Mouse (Mus musculus) spleen, postnatal 14 days (tissue): ENCODE measurements around the gene Chd5.

Source experiments
- DNase-seq, 2 experiments: peaks; one replicate each; pipeline ENCODE4 v3.0.0; 2021 to 2022; ENCODE audit warnings: low spot score in 2 of 2

Gene Chd5

GRCm38 (mm10) chr4:152317631-152318033 is 20.8 kb upstream of the Chd5 start:
- DNase-seq: no peak

DNA sequence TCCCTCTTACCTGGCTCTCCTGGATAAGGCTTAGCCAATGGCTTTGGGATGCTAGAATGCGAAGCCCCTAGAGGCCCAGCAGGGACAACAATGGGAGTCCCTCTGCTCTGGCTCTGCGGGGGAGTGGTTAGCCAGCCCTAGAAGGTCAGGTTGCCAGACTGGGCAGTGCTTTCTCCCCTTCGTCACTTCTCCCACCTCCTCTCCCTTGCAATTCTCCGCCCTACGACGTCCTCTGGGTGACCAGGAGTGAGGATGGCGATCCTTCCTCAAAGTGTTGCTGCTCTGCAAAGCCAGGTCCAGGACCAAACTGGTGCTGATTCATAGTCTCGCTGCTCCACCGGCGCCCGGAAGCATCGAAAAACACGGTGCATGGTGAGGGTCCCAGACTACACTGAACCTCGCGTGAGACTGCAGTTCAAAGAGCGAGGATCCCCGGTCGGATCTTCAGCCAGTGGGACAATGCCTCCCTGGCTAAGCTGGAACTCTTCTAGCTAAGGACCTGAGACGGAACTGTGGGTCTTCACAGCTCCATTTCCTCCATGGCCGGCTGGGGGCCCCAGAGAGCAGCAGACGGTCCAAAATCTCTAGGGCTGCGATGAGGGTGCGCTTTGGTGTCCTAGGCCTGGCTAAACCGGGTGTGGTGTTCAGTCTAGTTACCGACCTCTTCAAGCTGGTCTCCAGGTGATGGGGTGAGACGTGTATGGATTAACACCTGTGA is 19.8 kb upstream of the Chd5 start, which contains the start of gene Rnf207:
Rnf207 (minus strand) TSS at position 477 of the 718 bp plus-strand sequence.
- peak in 1 of 2 experiments; percentile 36 for DNase-seq

DNA sequence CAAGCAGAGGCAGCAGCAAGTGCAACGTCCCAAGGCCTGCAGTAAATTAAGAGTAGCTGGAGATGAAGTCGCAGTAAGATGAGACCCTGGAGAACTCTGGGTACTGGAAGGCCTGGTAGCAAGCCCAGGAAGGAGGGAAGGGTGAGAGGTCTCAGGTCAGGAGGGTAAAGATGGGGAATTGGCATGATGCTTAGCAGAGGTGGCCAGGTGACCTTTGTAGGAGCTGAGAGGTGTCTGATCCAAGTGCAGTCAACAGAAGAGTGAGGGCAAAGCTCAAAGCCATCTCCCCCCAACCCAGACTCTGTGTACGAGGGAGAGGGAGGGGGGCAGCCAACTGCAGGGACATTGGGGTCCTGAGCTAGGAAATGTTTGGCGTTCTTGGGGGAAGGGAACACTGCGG is 17.0 kb upstream of the Chd5 start:
- DNase-seq: no peak

DNA sequence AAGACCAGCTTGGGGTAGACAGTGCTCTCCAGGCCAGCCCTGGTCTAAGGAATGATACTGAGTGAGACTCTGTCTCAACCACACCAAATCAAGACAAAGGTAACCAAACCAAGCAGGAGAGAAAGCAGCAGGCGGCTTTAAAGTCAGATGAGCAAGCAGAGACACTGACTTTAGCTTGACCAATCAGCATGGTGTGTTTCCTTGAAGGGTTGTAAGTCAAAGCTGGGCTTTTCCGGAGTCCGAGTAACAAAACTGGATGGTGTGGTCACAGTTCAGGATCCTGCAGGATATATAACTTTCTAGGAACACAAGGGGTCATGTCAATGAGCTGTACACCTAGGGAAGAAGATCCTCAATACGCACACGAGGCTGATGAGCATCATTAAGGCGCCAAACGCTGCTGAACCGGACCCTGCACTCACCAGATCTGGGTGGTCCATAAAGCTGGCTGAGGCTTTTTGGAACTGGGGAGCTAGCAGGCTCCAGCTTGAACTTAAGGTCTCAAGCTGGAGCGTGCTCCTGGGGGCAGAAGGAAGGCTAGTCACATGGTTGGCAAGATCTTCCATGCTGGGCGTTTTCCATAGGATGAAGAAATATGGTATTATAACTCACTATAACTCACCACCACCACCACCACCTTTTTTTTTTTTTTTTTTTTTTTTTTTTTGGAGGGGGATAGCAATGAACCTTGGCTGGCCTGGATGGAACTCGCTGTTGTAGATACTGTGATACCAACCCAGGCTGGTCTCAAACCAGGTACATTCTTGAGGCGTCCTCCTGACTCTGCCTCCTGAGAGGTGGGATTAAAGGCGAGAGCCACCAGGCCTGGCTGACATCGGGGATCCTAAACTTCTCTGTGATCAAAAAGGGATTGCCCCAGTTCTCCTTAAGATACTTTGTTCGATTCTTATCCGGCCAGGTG is 13.5 kb upstream of the Chd5 start:
- DNase-seq: no peak

DNA sequence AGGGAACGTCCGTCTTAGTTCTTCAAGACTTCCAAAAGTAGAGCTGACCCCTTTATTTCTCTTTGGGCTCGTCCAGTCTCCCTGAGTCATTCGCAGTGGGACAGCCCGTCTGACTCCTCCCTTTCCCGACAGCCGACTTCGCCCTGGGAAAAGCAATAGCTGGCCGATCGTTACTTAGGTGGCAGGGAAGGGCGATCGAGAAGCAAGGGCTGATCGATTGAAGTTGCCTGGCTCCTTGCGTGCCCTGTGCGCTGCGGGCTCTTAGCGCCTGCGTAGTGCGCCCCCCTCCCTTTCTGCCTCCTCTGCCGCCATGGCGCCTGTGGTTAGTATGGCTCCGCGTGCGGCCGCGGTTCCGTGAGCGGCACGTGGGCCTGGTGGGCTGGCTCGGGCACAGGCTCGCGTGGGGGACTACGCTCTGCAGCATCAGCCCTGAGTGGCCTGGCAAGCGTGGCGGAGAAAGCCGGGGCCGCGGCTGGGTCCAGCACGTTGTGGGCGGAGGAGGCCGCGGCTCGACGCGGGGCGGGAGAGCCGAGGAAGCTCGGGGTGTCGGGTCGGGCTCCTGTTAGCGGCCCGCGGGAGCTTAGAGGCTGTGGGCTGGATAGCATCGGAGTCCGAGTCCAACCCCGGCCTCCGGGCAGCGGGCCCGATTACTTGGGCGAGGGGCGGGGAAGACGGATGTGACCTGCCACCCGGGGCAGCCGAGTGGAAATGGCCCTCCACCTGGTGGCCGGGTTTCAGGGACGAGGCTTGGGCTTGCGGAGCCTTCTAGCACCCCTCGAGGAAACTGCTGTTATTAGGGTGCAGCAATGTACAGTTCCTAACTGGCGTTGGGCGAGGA is 12.7 kb upstream of the Chd5 start, which contains the start of gene Rpl22:
Rpl22 (plus strand) TSS at position 169 of the 838 bp plus-strand sequence.
- DNase-seq: peak; percentile 78 to 81

DNA sequence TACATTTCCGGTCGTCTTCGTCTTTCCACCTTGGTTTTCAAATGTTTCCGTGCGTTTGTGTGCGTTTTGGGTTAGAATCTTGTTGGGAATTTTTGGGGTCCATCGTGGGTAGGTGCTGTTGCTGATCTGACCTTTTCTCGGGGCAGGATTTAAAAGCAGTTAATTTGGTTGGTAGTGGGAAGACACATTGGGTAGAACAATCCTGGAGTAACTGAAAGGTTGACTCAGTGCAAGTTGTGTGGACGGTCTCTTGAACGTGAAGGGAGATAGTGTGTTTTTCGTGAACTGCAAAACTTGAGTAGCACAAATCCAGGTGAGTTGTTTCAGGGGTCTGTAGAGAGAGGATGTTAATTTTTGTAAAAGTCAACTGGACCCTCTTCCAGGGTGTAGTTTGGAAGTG is 11.9 kb upstream of the Chd5 start:
- DNase-seq: no peak

DNA sequence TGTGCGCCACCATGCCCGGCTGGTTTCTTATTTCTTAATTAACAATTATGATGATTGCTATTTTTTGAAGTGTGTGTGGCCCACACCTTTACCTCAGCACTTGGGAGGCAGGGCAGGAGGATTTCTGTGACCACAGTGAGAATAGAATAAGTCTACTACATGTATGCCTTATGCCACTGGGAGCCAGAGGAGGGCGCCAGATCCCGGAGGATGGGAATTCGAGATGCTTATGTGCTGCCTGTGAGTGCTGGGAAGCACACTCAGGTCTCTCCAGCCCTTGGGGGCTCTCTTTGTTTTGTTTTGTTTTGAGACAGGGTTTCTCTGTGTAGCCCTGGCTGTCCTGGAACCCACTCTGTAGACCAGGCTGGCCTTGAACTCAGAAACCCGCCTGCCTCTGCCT is 9.8 kb upstream of the Chd5 start:
- DNase-seq: peak in 1 of 2 experiments; percentile 45

DNA sequence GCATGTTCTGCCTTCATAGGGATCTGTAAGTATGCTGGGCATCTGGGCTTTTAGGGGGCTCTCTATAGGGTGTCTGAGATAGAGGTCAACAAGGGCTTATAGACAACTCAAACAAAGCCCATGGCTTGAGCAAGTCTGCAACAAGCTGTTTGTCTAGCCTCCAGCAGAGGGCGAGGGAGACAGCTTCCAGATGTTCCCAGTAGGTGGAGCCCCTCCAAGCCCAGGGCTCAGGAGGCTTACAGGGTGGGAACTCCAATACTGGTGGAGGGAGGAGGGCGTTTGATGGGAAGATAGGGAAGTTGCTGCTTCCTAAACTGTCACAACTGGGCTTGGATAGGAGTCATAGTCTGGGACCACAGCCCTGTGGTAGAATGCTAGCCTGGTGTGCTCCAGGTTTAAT is 5.5 kb upstream of the Chd5 start:
- DNase-seq: peak in 1 of 2 experiments; percentile 47

DNA sequence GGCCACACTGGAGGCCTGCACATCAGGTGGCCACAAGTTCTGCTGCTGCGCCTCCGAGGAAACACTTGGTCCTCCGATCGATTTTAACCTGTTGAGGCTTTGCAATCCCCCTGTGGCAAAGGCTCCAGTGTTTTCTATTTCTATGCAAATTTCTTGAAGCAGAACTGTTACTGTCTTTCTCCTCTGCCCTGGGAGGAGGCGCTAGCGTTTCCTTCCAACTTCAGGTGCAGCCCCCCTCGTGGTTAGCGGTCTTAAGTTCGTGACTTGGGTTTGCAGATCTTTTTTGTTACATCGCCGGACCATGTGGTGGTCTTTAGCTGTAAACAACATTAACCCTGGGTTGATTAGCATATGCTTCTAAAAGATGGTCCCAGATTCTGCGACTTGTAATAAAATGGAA is 4.9 kb upstream of the Chd5 start:
- DNase-seq: no peak

GRCm38 (mm10) chr4:152337772-152338171 is 679 bp upstream of the Chd5 start:
- DNase-seq: no peak

DNA sequence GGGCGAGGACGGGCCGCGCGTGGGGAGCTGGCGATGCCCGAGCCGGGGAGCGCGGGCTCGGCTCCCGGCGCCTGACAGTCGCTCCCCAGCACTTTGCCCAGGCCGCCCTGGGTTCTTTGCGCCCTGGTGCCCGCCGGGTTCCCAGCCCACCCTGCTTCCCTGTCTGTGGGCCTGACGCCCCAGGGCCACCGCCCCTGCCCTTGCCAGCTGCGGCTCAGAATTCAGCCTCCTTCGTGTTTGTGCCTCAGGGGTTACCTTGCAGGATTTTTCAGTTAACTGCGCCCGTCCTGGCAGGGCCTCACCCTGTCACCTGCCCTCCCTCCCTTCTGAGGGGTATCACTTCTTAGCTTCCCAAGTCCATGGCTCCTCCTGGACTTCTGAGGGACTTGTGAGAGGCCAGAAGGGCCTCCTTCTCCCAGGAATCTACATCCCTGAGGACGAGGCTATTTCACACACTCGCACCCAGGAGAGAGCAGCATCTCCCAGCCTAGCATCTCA is 891 bp downstream of the Chd5 start:
- DNase-seq: no peak

DNA sequence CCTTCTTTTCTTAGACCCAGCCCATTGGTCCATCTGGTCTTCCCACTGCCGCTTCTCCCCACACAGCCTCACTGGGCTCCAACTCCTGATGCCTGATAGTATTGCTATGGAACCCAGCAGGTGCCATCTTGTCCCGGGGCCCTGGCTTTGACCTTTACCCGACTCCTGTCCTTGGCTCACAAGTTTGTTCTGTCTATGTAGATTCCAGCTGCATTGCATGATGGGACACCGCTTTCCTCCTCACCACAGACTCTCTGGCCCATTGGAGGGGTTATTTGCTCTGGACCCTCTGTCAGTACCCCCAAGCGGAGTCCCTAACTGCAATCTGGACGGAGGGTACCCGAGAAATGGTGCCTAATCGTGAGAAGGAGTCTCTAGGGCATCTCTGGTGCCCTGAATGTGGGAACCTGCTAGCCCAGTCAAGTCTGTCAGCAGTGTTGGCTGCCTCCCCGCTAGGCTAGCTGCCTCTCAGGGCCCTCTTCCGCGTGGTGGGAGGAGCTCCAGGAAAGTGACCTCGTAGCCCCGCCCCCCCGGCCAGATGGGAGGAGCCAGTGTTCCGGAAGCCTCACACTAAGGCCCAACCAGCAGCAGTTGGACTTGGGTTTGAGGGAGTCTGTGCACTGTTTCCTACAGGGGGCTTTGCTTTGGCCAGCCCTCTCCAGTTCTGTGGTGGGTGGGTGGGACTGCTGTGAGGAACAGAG is 2.3 kb downstream of the Chd5 start:
- no peak for DNase-seq

DNA sequence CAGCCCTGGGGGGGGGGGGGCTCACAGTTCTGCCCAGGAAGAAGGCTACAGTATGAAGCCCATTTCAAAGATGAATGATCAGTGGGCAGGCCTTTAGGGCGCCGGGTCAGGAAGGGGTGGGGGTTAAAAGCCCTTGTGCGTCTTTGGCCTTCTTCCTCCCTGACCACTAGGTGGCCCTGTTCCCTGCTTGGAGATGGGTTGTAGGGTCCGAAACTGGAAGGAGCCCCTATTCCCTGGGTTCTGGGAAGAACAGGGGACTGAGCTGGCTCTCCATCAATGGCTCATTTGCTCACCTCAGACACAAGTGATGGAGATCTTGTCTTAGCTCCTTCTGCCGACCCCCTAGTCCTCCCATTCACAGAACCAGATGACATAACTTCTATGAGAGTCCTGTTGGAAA is 4.8 kb downstream of the Chd5 start:
- DNase-seq: no peak

- no peak for DNase-seq
Measured at GRCm38 (mm10) chr4:152344651-152345050, 6.2 kb downstream of the Chd5 start.

DNA sequence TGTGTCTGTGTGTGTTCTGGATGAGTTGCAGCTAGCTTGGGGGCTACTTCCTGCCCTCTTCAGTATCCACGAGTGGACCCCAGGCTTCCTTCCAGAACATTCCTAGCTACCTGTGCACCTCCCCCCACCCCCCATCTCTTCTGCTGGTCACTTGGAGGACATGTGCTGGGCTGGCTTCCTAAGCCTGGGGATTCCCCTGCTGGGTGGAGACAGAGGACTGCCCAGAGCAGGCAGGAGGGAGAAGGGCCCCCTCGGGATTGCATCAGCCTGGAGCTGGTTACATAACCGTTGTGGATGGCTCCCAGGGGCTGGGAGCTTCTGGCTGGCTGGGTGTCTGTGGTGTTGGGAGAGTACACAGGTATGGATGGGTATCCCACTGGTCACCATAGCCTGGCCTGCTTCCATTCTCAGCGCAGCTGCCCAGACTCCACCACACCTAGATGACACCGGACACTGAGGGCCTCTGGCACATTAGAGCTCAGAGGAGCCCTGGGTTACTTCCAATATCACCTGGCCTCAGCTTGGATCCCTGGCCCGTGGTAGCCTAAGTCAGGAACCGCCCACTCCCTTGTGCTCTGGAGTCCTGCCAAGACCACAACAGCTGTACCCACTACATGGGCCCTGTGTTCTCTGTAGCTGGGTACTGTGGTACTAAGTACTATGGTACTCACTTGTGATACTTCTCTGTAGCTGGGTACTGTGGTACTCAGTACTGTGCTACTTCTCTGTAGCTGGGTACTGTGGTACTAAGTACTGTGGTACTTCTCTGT is 6.9 kb downstream of the Chd5 start:
- DNase-seq: no peak

- DNase-seq: no peak
Measured at GRCm38 (mm10) chr4:152349837-152350381, 11.5 kb downstream of the Chd5 start.

DNA sequence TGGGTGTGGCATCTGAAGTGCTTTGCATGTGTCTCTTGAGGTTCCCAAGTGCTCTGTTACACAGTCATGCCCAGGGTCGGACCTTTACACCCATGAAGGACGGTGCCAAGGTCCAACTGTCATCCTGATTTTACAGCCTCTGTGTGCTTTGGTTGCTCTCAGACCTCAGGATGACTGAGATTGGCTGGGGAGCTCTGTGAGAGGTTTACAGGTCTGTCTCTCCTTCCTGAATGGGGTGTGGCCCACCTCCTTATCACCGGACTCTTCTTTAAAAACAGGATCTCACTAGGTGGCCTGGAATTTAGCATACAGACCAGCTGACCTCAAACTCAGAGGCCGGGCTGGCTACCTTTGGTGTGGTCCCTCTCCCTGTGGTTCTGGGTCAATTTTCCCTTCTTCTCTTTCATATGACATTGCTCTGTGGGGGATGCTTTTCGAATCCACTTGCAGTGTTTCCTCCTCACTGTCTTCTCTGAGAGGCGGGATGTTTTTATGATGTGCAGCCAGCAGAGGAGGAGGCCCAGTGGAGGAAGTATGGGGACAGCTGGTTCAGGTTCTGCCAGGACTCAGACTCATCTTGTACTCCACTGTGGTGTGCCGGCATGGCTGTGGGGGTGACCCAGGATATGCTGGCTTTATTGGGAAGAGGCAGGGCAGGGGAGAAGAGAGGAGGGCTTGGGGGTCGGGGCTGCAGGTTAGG is 12.4 kb downstream of the Chd5 start:
- DNase-seq: no peak

DNA sequence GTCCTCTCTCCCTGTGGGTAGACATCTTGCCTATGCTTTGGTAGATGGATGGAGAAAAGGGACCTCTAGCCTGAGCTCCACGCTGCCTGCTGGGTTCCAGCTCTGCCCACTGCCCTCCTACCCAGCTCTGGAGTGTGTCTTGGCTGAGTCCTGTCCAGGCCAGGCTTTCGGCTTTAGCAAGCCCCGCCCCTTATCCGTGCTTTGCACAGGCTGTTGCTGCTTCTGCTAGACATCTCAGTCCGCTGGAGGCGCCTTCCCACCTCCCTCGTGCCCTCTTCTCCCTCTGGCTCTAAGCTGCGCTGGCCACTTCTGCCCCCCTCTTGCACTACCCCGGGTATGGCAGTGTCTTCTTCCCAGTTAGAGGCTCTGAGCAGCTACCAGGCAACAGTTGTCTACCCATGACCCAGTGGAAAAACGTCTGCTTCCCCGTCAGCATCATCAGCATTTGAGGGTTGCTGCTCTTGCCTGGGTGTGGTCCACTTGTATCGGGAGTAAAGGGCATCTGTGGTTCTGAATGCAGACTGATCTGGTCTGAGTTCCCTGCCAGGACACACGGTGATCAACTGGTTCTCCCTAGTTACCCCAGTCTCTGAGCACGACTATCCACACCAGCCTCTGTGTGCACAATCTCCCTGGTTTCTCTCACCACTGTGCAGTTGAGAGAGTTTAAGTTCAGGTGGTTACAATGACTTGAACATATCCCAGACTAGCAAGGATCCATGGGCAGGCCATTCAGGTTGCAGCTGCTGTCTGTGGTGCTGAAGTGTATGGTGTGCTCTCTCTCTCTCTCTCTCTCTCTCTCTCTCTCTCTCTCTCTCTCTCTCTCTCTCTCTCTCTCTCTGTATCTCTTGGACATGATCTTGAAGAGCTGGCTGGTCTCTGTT is 13.2 kb downstream of the Chd5 start:
- DNase-seq: no peak
